Mouse (Mus musculus) c-Kit-positive CD71-positive TER-119-negative erythroid progenitor cells, embryonic 14.5 days (primary cell): ENCODE measurements around the gene Tmem121b.

Experiments
- DNase-seq: peaks from one replicate; pipeline ENCODE4 v3.0.0-alpha.2; 2013; ENCODE audit warnings: low read depth

Tmem121b gene

DNA sequence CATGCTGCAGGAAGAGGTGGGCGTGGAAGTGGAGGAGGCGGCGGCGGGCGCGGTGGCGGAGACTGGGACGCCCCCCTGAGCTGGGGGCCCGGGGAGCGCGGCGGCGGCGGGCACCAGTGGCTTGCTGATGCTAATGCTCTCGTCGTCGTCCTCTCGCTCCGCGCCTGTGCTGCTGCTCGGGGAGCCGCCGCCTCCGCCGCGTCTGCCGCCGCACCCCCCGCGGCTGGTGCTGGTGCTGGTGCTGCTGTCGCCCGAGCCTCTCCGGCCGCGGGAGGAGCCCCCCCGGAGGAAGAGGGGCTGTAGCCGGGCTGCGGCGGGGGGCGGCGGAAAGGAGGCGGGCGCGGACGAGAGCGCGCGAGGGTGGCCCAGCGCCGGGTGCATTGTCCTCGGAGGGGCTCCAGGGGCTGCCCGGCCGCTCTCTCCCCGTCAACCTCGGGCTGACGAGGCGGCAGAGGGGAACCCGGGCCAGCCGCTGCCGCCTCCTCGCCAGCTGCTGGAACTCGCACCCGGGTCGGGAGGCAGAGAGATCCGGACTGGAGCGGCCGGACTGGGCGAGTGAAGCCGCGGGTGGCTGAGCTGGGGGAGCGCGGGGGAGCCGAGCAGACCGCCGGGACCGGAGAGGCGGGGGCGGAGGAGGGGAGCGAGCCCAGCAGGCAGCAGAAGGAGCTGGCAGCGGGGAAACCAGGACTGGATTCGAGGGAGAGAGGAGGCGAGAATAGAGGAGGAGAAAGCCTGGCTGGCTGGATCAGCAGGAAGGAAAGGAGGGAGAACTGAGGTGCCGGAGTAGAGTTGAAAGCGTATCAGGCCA is at the start of gene Tmem121b:
Gene Tmem121b (minus strand): TSS at position 434 of the 808 bp plus-strand sequence.
- DNase-seq, result no peak

DNA sequence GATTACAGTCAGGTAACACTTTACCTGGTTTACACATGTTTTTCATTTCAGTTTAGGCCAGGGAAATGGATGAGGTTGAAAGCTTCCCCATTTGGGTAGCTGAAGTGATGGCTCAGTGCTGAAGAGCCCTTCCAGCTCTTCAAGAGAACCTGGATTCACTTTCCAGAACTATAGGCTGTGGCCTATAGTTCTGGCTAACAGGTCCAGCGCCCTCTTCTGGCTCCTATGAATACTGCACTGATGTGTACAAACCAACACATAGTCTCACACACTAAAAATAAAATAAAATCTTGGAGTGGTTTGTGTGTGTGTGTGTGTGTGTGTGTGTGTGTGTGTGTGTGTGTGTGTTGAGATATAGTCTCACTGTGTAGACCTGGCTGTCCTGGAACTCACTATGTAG is 48.5 kb upstream of the Tmem121b start:
- no peak for DNase-seq

DNA sequence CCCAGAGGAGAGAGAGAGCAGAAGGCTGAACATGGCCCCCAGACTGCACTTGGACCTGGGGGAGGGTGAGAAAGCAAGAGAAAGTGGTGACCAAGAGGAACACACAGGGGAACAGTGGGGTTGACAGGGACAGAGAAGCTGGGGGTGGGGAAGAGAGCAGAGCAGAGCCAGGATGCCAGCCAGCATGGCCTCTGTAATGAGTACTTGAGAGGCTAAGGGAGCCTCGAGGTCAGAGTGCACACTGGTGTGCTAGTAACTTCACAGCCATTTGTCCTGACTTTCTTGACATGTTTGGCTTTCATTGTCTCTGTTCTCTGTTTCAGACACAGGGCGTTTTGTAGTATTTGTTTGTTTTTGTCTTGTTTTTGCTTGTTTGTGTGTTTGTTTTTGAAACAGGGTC is 47.8 kb upstream of the Tmem121b start:
- no peak for DNase-seq

DNA sequence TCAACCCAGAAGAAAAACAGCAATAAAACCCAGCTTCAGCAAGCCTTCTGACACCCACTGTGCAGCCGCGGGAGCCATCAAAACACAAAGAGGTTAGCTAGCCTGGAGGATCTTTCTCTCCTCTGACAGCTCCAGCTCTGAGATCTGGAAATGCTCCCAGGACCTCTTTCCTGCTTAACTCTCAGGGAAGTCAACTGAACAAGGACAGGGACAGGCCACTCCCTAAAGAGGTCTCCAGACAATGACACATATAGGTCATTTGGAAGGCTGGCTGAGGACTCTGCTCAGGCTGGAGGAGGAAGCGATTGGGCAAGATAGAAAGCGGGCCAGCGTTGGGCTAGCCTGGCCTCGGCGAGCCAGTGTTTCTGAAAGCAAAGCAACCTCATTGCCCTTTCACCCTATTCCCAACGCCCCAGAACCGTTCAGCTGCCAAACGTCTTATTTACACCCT is 46.2 kb upstream of the Tmem121b start:
- DNase-seq, result no peak

DNA sequence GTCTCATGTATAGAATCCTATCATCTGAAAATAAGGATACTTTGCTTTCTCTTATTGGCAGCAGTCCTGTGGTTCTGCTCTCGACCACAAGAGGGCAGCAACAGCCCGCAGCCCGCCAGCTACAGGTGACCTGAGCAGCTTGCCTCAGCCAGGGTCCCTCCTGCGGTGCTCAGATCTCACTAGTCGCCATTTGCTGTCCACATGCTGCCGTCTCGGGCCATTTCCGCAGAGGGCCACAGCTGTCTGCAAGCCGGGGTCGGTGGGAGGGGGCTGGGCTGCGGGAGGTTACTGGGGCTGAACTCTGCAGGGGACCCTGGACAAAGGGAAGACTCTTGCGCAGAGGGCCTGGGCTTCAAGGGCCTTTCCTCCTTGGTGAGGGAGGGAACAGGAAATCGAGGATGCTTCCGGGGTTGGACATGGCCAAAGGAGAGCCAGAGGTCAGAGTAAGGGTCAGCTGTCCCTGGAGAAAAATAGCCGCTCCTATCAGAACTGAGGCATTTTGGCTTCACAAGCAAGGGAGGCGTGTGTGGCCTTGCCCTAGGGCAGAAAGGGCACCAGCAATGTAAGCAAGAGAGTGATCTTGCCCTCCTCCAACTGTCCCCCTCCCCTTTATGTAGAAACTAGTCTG is 45.6 kb upstream of the Tmem121b start:
- DNase-seq, result peak; percentile 61

DNA sequence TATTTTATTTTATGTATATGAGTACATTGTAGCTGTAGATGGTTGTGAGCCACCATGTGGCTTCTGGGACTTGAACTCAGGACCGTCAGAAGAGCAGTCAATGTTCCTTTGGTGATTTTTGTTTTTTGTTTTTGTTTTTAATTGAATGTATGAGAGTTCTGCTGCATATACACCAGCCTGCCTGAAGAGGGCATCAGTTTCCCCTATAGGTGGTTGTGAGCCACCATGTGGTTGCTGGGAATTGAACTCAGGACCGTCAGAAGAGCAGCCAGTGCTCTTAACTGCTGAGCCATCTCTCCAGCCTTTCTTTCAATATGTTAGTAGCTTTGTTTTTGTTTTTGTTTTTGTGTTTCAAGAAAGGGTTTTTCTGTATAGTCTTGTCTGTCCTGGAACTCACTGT is 42.7 kb upstream of the Tmem121b start:
- DNase-seq, result no peak

DNA sequence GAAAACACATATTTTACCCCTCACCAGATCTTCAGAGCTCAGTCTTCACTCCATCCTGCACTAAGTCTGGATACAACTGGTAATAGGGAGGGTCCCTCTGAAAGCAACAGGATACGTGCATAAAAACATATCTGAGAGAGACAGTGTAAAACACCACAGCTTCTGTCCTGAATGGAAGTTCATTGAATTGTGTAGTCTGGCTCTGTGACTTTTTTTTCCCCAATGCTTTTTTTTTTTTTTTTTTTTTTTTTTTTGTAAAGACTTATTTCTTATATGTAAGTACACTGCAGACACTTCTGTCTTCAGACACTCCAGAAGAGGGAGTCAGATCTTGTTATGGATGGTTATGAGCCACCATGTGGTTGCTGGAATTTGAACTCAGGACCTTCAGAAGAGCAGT is 39.0 kb upstream of the Tmem121b start:
- DNase-seq, result no peak

DNA sequence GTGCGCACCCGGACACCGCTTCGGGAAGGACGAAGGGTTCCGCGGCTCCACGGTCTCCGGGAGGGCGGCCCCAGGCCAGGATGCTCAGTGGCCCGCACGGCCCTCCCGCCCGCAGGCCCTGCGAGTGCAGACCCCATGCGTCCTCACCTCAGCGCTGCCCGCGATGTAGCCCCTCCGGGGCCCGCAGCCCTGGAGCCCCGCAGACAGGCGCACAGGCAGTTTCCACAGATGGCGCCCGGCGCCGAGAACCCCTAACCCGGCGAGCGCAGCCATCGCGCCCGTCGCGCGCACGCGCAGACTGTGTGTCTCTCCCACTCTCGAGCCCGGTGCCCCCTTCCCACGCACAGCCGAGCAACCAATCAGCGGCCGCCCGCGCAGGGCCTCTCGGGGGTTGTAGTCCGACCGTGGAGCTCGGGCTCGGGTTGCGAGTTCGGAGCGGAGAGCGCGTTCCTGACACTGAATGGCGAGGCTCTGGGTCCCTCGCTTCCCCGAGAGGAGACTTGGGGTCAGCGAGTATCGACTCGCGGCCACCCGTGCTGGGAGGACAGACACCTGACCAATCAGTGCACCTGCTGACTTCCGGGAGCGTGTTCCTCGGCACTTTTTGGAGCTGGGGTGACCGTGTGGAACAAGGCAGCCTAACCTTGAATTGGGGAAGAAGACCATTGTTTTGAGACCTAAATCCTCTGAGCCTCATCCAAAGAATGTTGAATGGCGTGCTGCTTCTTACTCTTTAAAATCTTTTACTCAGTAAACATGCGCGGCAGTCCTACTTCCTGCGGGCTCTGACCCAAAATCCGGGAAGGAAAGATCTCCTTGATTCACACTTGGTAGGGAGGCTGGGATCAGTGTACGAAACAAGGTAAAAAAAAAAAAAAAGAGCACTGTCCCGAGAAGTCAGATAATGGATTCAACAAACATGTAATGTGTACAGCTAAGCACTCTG is 37.7 kb upstream of the Tmem121b start, which contains the start of gene Hdhd5:
Gene Hdhd5 (minus strand): TSS at position 300 of the 946 bp plus-strand sequence.
- peak; percentile 83 for DNase-seq

DNA sequence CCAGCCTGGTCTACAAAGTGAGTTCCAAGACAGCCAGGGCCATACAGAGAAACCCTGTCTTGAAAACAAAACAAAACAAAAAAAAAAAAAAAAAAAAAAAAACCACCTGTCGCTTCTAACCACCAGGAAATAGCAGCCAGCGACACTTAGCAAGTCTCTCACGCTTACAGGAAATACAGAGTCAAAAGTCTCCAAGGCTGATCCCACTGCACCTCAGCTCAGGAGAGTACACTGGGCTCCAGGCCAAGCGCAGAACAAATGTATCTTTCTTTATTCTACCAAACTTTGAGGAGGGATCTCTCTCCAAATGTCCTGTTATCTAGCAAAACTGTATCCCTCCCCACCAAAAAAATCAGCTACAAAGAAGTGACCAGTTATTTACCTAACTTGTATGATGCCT is 35.5 kb upstream of the Tmem121b start:
- no peak for DNase-seq

DNA sequence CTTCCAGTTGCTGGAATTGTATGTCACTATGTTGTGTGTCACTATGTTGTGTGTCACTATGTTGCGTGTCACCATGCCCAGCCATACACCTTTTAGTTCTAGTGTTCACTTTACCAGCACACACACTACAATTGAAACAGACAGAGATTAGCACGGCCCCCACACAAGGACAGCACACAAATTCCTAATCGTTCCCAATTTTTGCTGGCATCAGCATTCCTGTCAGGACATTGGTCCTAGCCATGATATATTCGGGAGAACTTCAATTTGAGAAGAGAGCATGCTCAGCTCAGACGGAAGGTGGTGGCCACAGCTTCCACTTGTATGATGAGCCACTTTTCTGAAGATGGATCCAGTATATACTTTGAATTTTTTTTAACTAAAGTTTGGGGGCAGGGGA is 31.2 kb upstream of the Tmem121b start:
- DNase-seq, result no peak

DNA sequence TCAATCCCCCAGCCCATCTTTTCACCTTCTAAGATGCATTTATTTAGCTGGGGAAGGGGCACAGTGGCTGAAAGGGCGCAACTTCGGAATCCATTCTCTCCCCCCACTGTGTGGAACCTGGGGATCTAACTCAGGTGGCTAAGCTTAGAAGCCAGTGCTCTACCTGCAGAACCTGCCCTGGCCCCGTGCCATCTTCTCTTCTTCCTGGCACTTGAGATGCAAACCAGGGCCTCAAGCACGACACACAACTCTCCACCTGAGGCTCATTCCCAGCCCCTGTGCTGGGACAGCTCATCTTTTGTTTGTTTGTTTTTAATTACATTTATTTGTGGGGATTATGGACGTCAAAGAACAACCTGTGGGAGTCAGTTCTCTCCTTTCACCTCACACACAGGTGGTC is 26.0 kb upstream of the Tmem121b start:
- no peak for DNase-seq

DNA sequence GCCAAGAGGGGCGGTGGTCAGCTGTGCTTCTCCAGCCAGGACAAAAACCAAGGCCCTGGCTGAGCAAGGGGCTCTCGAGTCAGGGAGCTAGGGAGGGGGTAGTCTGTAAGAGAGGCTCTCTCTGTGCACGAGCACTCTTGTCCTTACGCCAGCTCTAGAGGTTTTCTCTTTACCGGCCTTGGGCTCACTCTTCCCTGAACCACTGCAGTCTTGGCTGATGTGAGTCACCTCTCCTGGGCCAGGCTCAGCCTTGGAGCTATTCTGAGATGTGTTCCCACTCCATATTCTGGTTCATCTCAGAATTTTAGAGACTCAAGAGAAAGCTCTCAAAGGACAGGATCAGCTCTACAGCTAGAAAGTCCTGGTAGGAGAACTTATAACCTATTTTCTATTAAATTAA is 23.7 kb upstream of the Tmem121b start:
- DNase-seq, result no peak

DNA sequence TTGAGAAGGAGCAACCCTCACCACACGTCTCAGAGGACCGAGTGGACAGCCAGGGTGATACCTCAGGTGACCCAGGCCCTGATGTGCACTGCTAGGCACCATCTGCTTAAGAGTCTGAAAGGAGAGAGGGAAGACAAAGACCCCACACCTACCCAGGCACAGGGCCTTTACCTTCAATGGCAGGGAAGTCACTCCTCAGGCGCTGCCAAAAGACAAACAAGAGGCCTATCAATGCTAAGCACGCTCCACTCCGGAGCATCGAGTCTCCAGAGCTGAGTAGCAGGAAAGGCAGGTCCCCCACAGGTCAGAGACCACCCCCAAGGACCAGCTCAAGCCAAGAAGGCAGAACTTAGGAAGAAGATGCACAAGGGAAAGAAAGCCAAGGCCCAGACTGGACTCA is 23.3 kb upstream of the Tmem121b start:
- DNase-seq, result no peak

DNA sequence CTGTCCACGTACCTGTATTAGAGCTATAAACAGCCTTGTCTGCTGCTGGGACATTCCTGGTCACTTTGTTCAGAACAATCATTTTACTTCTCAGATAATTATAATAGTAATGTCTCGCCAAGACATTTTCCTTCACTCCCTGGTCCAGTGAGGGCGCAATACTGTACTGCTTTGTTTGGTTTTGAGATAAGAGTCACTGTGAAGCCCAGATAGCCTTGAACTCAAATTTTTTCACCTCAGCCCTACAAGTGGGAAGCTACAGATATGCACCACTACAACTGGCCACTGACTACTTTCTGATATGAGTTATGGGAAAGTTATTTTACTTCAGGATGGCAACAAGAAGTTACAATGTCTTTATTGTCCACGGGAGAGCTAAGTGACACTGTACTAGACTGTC is 22.8 kb upstream of the Tmem121b start:
- DNase-seq, result peak; percentile 83

DNA sequence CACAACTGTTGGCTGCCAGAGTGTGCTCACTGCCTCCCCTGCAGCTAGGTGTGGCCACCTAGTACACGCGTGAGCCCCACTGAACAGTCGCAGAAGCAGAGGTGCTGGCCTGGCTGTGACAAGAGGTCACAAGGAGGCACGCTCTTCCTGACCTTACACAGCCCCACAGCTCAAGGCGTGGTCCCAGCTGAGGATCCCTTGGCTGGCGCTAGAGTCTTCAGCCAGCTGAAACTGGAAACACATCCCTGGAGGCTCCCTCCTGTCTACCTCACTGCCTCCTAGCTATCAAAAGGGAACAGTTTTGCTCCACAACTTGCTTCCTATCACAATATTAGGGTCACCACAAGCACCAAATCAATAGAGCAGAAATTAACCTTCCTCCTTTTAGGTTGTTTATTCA is 17.6 kb upstream of the Tmem121b start:
- DNase-seq, result no peak

DNA sequence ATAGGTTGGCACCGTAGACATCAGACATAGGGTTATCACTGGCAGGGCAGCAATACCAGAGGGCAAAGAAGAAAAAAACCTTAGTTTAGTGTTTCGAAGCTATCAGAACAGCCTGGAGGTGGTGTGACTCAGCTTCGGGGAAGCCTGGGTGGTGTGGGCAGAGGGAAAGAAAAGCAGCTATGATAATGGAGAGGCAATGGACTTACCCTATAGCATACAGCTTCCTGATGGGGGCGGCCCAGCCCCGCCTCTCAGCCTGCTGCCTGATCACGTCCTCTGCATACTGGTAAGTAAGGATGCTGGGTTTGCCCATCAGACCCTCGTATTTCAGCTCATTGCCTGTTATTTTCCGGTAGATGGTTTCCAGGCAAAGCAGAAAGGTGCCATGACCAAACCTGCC is 16.8 kb upstream of the Tmem121b start:
- DNase-seq, result no peak

DNA sequence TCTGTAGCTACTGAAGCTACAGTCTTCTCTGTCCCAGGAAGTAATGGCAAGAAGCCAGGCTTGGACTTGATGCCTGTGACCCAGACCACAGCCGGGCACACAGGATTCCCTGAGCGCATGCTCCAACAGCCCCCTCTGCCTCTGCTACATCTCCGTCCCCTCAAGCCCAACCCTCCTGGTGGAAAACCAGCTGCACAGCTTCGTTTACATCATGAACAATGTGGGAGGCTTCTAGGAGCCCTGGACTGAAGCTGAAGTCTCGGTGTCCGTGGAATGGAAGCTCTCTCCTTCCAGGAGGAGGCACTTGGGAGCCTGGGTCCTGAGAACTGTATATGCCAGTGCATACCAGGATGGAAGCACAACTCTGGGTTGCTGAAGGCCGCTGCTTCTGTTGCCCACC is 16.4 kb upstream of the Tmem121b start:
- no peak for DNase-seq

DNA sequence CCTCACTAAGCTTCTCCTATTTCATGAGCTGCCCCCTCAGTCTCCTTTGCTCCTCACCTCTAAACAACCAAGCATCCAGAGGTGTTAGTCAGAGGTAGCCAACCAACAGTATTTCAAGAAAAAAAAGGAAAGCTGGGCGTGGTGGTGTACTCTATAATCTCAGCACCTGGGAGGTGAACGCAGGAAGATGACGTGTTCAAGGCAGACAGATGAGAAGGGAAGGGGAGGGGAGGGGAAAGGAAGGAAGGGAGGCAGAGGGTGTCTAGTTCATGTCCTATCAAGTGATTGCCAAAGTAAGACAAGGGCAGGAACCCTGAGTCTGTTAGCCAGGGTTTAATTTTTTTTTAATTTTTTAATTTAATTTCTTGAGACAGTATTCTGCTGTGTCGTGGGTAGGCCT is 15.0 kb upstream of the Tmem121b start:
- DNase-seq, result no peak

DNA sequence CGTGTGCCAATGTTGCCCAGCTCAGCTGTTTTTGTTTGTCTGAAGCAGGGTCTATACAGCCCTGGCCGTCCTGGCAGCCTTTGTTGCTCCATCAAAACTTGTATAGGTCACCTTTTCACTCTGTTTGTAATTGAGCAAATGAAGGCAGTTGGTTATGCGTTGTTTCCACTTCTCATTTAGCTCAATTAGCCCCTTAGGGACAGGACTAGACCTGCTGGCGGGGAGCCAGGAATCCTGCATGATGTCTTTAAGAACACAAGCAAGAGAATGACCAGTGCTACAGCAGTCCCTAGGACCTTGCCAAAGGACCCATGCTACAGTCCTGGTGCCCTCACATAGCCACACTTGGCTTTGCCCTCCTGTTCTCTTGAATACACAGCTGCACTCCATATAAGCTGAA is 11.9 kb upstream of the Tmem121b start:
- no peak for DNase-seq

DNA sequence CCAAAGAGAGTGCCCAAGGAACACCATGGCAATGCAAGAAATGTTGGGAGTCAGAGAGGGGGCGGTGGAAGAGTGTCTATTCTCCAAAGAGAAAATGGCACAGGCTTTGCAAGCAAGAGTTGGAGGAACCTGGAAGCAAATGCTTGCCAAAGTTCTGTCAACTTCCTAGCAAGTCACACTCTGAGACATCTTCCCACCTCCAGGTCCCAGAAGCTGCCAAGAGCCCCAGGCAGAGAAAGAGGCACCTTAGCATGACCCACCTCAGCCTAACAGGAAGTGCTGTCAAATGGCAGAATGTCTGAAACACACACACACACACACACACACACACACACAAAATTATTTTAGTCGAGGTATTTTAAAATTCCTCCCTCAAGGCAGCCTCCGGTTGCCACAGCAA is 10.4 kb upstream of the Tmem121b start:
- DNase-seq, result no peak

DNA sequence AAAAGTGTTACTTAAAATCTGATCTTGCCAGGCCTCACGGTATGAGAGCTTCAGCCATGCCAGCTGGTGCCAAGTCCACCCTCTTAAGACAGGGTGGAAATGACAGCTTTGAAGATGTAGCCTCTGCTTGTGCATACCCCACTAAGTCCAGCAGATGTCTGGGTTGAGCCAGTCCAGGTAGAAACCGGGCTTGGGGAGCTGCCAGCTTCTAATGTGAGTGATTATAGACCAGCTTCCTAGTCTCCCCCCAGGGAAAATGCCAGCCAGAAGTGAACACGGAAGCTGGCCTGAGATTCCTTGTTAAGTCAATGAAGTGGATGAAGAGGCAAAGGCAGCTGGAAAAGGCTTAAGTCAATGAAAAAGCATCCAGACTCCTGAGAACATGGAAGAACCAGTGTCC is 2.9 kb upstream of the Tmem121b start:
- DNase-seq, result no peak
